Mouse (Mus musculus) heart, adult 2 months (tissue): ENCODE results near the gene Rerg. TPM values are rescaled to one million over a fixed set of nuclear protein-coding genes. Genes with fewer than 3 reads are reported as not detected.

Experiments used
- DNase-seq, 2 experiments: peaks; one replicate each; pipeline ENCODE4 v3.0.0; 2021
- H3K27ac ChIP-seq: fragments of 200-600 bp; 2 replicates; pipeline ENCODE4 v1.8.1; 2022
- H3K27me3 ChIP-seq: fragments of 200-500 bp; 2 replicates; pipeline ENCODE4 v1.6.1; 2012; ENCODE audit warnings: mild to moderate bottlenecking, low read length, inconsistent platforms, mixed read lengths; ENCODE audit not compliant: control insufficient read depth, insufficient read depth
- H3K36me3 ChIP-seq: fragments of 200-500 bp; 2 replicates; pipeline ENCODE4 v1.6.1; 2012; ENCODE audit warnings: low read length, inconsistent platforms; ENCODE audit not compliant: control insufficient read depth, insufficient read depth
- H3K4me1 ChIP-seq: fragments of 200-500 bp; 2 replicates; pipeline ENCODE4 v1.6.1; 2011; ENCODE audit warnings: low read length; ENCODE audit not compliant: control insufficient read depth, insufficient read depth
- H3K4me3 ChIP-seq: fragments of 200-600 bp; 2 replicates; pipeline ENCODE4 v1.8.1; 2022
- H3K79me2 ChIP-seq: fragments of 200-500 bp; replicated peaks from 2 replicates; pipeline ENCODE4 v1.6.1; 2012; ENCODE audit warnings: mild to moderate bottlenecking, inconsistent platforms, low read length, moderate library complexity, mixed read lengths; ENCODE audit not compliant: control insufficient read depth, insufficient read depth
- H3K9ac ChIP-seq: fragments of 200-500 bp; 2 replicates; pipeline ENCODE4 v1.6.1; 2012; ENCODE audit warnings: low read depth, mild to moderate bottlenecking, control low read depth, inconsistent platforms, low read length, mixed read lengths
- CTCF ChIP-seq: fragments of 200-600 bp; IDR thresholded peaks from 2 replicates; pipeline ENCODE4 v1.8.1; 2022; ENCODE audit warnings: antibody characterized with exemption, mild to moderate bottlenecking, moderate library complexity
- EP300 ChIP-seq: fragments of 200-500 bp; IDR thresholded peaks from 2 replicates; pipeline ENCODE4 v1.6.1; 2011; ENCODE audit warnings: low read depth, low read length, control low read depth; ENCODE audit not compliant: insufficient read depth
- POLR2A ChIP-seq: fragments of 200-500 bp; IDR thresholded peaks from 2 replicates; pipeline ENCODE4 v1.6.1; 2011; ENCODE audit warnings: mild to moderate bottlenecking, low read depth, low read length, control low read depth; ENCODE audit not compliant: insufficient read depth
- WGBS: fragments of 180-500 bp; shearing (Covaris S2); methylation state at CpG from one replicate; pipeline ENCODE4 v1.1.7; 2018; 5-methylcytosine and 5-hydroxymethylcytosine counted together
- intact Hi-C: fragments of 180-260 bp; cut with DNase I; formaldehyde crosslinking; loops from one replicate; pipeline ENCODE4 v1.15.1; 2025
- polyA plus RNA-seq: library from polyadenylated mRNA; depleted of rRNA; stranded (reverse); fragments of >200 nt; gene quantifications from 2 replicates; pipeline ENCODE4 v1.2.3, GENCODE M21; 2012
- total RNA-seq, 2 experiments: library from RNA; stranded (reverse); gene quantifications; 2 replicates each; pipeline ENCODE4 v1.2.3; 2021

The Rerg gene
- total and polyA plus RNA-seq, 3 experiments, result 1.5 to 4.5 (median 3.2) TPM

GRCm38 (mm10) chr6:137205662-137206400 lies 35.5 kb upstream of the Rerg start:
- Histone ChIP-seq H3K36me3 (no peaks in the 10 kb centered on the region), H3K79me2 (no peaks in the 10 kb centered on the region), H3K4me1 (no peaks in the 10 kb centered on the region), H3K27ac (no peak overlapping the region), H3K27me3 (no peaks in the 10 kb centered on the region), H3K4me3 (no peak overlapping the region), H3K9ac (no peak overlapping the region)
- intact Hi-C loops, result loop anchor here (1.0 to 2.0 kb wide), 2 partner anchors 191 to 517 kb away; no protein-coding TSS in a partner anchor
- TF ChIP-seq EP300 (no peak), CTCF (peak; percentile 71), POLR2A (no peak)
- WGBS, result 45% methylated on average over 11 of the region's 11 CpGs
- no peak for DNase-seq

GRCm38 (mm10) chr6:137202661-137203060 lies 32.4 kb upstream of the Rerg start:
- Histone ChIP-seq H3K9ac (no peak overlapping the region), H3K4me1 (no peaks in the 10 kb centered on the region), H3K79me2 (no peaks in the 10 kb centered on the region), H3K27me3 (no peaks in the 10 kb centered on the region), H3K4me3 (no peak overlapping the region), H3K36me3 (no peaks in the 10 kb centered on the region), H3K27ac (no peak overlapping the region)
- 84% methylated on average over 4 of the region's 4 CpGs for WGBS
- intact Hi-C loops, result no loop called here
- TF ChIP-seq EP300 (no peak), POLR2A (no peak)
- no peak for DNase-seq

GRCm38 (mm10) chr6:137201578-137201977 lies 31.3 kb upstream of the Rerg start:
- intact Hi-C loops, result no loop called here
- Histone ChIP-seq H3K9ac (no peak overlapping the region), H3K27me3 (peaks cover 2% of the 10 kb centered on the region; the same call in 1 of the 2 replicates), H3K4me3 (no peak overlapping the region), H3K4me1 (no peaks in the 10 kb centered on the region), H3K36me3 (no peaks in the 10 kb centered on the region), H3K27ac (no peak overlapping the region), H3K79me2 (no peaks in the 10 kb centered on the region)
- 57% methylated on average over 7 of the region's 7 CpGs for WGBS
- no peak for TF ChIP-seq CTCF
- TF ChIP-seq EP300, result no peak
- TF ChIP-seq POLR2A, result no peak
- DNase-seq, result no peak

- Histone ChIP-seq H3K4me1 (no peaks in the 10 kb centered on the region), H3K36me3 (no peaks in the 10 kb centered on the region), H3K79me2 (no peaks in the 10 kb centered on the region), H3K27ac (no peak overlapping the region), H3K9ac (no peak overlapping the region), H3K27me3 (peaks cover 2% of the 10 kb centered on the region; the same call in 1 of the 2 replicates), H3K4me3 (no peak overlapping the region)
- intact Hi-C loops, result no loop called here
- no peak for DNase-seq
- no peak for TF ChIP-seq CTCF
- TF ChIP-seq EP300, result no peak
- TF ChIP-seq POLR2A, result no peak
- 89% methylated on average over 3 of the region's 3 CpGs for WGBS
Measured at GRCm38 (mm10) chr6:137201166-137201565, 30.9 kb upstream of the Rerg start.

- no peak for TF ChIP-seq EP300
- peak; percentile 91 for TF ChIP-seq CTCF
- no peak overlapping the region for H3K9ac ChIP-seq
- peaks cover 2% of the 10 kb centered on the region; the same call in 1 of the 2 replicates for H3K27me3 ChIP-seq
- H3K36me3 ChIP-seq, result no peaks in the 10 kb centered on the region
- no peaks in the 10 kb centered on the region for H3K79me2 ChIP-seq
- 13% methylated on average over 6 of the region's 6 CpGs for WGBS
- no peak overlapping the region for H3K27ac ChIP-seq
- DNase-seq, result no peak
- no peaks in the 10 kb centered on the region for H3K4me1 ChIP-seq
- H3K4me3 ChIP-seq, result no peak overlapping the region
- intact Hi-C loops, result loop anchor here (5.0 kb wide), 1 partner anchor 330 kb away; no protein-coding TSS in a partner anchor
Measured at GRCm38 (mm10) chr6:137192063-137192462, 21.8 kb upstream of the Rerg start.

- Histone ChIP-seq H3K27ac (no peak overlapping the region), H3K27me3 (no peaks in the 10 kb centered on the region), H3K79me2 (no peaks in the 10 kb centered on the region), H3K4me3 (no peak overlapping the region), H3K9ac (no peak overlapping the region), H3K4me1 (no peaks in the 10 kb centered on the region), H3K36me3 (no peaks in the 10 kb centered on the region)
- no peak for DNase-seq
- intact Hi-C loops, result loop anchor here (5.0 kb wide), 1 partner anchor 329 kb away; no protein-coding TSS in a partner anchor
- 81% methylated on average over 11 of the region's 11 CpGs for WGBS
- TF ChIP-seq CTCF (no peak), POLR2A (no peak), EP300 (no peak)
Measured at GRCm38 (mm10) chr6:137191026-137191425, 20.7 kb upstream of the Rerg start.
